Mouse (Mus musculus) kidney, postnatal 14 days (tissue): Measurements from ENCODE around the gene Sapcd1.

Experiments
- DNase-seq: peaks from one replicate; pipeline ENCODE4 v3.0.0; 2022; ENCODE audit warnings: mixed read lengths

Gene Sapcd1

GRCm38 (mm10) chr17:35027277-35028068 is at the start of gene Sapcd1:
Gene Sapcd1, minus strand, starts transcription at chr17:35028016.
- DNase-seq, result no peak

DNA sequence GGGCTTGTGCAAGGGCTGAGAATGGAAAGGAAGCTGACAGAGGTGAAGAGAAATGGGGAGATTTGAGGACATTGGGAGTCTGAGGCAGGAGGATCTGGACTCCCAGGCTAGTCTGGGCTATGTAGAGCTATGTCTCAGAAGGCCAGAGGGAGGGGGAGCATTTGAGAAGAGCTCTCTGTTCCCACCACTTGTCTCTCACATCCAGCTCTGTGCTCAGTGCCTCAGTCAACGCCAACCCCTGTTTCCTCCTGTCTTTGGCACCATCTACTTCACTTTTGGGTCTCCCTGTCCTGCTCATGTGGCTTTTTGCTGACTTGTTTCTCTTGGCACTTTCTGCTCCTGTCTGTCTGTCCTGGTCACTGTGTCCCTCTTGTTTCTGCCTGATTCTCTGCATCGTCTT is 49.5 kb upstream of the Sapcd1 start:
- DNase-seq, result no peak

DNA sequence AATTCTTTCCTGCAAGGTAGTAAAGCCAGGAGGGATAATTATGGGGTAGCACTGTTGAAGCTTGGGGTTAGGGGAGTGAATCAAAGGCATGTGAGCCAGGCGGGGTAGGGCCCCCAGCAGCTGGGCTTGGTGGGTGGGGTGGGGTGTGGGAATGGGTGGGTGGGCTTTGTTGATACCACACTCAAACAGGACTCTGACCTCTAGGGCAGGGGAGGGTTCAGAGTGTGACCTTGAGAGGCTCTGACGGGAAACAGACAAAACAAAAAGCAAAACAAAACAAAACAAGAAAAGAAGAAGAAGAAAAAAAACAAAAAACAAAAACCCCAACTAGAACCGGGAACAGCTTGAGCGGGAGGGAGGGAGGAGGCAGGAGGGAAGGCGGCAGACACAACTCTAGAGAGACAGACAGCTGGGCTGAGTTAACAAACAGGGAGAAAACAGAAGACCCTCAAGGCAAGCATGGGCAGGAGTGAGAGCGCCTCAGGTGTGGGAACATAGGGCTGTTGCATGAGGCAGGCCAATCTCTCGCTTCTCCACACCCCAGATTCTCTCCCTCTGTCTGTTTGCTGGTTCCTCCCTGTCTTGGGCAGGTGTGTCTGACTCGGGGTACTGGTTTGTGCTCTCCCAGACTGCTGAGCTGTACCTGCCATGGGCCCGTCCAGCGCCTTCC is 48.8 kb upstream of the Sapcd1 start, which contains the start of gene Ly6g6e:
Gene Ly6g6e, plus strand, starts transcription at position 396 of the 670 bp plus-strand sequence.
- no peak for DNase-seq

GRCm38 (mm10) chr17:35074097-35074496 is 46.3 kb upstream of the Sapcd1 start:
- no peak for DNase-seq

GRCm38 (mm10) chr17:35071454-35071853 is 43.6 kb upstream of the Sapcd1 start:
- no peak for DNase-seq

DNA sequence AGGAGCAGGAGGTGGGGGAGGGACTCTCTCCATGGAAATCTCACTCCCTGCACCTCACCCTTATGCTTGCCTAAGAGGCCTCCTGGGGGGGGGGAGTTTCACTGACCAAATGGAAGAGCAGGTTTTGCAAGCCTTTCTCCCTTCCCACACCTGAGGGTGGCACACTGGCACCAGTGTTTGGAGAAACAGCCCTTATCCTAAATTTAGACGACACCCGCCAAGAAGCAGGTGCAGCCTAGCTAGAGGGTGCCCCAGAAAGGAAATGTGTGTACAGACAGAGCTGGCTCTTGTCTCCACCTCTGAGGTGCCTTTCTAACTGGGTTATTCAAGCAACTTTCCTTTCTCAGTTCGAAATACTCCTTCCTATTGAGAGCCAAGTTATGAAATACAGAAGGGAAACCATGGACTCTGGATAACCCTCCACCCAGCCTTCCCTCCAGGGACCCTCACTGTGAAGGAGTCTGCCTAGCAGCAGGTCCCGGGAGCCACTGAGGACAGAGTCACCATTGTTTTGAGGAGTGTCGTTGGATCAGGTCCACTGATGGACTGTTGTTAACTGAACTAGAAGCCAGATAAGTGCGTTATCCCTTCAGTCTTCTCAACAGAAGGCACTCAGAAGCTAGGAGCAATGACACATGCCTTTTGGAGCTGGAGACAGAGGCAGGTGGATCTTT is 42.9 kb upstream of the Sapcd1 start:
- no peak for DNase-seq

- no peak for DNase-seq
Observed at GRCm38 (mm10) chr17:35068213-35068914, 40.5 kb upstream of the Sapcd1 start.

GRCm38 (mm10) chr17:35066084-35066483 is 38.3 kb upstream of the Sapcd1 start, which contains the start of gene Mpig6b:
Gene Mpig6b, minus strand, starts transcription at chr17:35066184.
- DNase-seq, result no peak

- DNase-seq, result peak; percentile 84
Observed at GRCm38 (mm10) chr17:35064951-35065947, 37.4 kb upstream of the Sapcd1 start, which contains the start of gene Ly6g6c. Gene Ly6g6c, plus strand, starts transcription at chr17:35065388.

DNA sequence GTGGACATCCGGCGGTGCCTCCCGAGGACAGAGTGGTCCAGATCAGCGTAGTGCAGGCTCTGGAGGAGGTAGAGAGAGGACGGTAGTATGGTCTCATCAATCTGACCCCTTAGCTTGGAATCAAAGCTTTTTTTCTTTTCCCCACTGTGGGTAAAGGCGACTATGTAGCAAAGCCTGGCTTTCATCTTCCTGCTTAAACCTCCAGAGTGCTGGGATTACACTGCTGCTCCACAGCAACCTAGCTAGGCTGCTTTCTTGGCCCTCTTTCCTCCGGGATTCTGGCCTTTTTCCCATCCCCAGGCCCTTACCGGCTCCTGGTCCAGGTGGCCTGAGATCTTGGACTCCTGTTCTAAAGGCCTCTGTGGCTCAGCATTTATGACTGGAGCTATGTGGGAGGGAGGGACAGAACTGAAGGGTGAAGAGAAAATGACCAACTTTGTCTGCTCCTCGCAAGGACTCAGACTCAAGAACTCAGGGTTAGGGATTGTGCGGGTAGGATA is 36.6 kb upstream of the Sapcd1 start:
- peak; percentile 20 for DNase-seq

DNA sequence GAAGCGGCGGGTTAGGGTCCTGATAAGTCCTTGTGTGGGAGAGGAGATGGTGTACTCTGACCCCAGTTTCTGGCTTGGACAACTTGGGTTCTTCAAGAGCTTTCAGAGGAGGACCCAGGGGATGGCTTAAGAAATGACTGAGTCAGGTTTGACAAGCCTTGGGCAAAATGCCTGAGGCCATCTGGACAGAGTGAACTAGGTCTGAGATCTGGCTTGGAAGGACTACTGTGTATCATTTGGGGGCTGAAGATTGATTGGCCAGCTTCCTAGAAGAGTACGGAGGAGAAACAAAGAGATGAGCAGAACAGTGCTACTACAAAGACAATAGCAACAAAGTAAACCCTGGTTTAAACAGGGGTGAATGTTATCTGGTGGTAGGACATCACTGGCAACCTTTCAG is 35.6 kb upstream of the Sapcd1 start:
- DNase-seq, result no peak

DNA sequence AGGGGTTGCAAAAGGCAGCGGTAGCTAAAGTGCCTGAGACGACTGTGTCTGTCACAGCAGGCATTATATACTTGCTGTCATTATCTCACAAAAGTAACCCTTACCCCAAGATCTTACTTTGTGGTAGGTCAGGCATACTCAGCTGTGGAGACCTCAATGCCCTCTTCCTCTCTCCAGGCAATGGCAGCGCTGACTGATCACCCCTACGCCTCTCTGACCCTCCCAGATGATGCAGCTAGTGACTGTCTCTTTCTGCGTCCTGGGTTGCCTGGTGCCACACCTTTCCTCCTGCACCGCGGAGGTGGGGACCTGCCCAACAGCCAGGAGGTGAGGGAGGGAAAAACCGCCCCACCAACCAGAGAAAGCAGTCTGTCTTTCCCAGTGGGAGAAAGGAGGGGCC is 33.5 kb upstream of the Sapcd1 start:
- DNase-seq, result no peak

DNA sequence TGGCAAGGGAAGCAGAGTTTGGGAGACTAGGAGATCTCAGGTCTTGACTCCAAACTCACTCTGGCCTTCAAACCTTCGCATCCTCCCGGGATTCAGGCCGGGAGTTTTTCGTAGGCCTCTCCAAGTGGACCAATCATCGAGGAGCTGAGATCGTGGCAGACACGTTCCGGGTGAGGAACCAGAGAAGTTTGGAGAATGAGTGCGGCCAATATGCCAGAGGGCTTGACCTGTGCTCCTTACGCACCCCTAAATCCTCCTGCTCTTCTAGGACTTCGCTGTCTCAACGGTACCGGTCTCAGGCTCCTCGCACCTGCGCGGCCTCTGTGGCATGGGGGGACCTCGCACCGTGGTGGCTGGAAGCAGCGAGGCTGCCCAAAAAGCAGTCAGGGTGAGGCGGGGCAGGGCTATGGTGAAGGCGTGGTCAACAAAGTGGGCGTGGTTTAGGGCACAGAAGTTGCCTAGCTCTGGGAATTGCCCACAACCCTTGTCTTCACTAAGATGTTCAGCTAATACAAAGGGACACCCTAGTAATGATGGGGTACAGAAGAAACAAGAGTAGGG is 33.0 kb upstream of the Sapcd1 start:
- peak; percentile 42 for DNase-seq

- no peak for DNase-seq
Observed at GRCm38 (mm10) chr17:35060071-35060470, 32.3 kb upstream of the Sapcd1 start.

DNA sequence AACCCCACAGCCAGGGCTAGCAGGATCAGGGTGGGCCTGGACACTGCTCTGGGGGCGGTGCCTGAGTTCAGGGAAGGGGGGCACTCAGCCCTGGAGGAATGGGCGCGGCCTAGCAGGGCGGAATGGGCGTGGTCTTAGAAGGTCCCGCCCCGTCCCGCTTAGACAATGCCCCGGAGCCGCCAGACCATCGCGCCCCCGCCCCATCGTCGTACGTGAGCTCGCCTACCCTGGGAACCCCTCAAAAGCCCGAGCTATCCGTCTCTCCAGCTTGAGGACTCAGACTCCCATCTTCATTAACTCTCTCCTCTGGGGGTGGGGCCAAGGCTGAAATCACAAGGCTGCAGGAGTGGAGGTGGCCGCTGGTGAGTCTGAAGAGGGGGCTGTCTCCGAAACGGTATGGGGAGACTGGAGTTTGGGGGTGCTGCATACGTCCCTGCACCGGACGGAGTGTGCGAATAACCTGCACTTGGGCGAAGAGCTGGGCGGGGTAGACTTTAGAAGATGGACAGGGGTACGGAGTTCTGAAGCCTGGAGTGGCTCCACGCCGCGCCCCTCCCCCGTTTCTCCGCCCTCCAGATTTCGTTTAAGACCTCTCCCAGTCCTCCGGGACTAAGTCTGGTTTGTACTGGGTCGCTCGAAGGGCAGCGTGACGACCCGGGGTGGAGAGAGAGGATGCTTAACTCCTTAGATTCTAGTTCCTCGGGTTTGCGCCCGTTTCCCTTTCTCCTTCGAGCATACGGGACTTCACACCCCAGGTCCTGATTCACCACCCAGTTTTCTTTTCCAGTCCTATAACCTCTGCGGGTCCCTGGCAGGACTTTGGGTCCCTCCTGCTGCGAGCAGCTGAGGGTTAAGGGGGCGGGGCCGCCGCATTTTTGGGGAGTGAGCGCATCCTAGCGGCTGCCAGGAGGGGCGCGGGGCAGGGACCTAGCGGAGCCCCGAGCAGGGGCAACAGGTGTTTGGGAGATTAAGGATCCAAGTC is 31.4 kb upstream of the Sapcd1 start, which contains the start of gene Ddah2:
Gene Ddah2, plus strand, starts transcription at position 125 of the 982 bp plus-strand sequence.
- peak; percentile 95 for DNase-seq

- no peak for DNase-seq
Observed at GRCm38 (mm10) chr17:35058316-35058715, 30.5 kb upstream of the Sapcd1 start.

DNA sequence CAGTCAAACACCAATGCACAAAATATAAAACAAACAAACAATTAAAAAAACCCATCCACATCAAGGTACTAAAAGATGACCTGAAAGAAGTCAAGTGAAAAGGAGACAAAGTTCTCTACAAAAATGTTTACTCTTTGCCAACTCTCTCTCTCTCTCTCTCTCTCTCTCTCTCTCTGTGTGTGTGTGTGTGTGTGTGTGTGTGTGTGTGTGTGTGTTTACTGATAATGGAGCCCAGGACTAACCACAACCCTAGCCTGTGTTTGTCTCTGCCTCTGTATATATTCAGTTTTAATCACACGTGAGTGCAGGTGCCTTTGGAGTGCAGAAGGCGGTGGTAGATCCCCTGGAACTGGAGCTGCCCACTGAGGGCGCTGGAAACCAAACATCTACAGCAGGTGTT is 29.3 kb upstream of the Sapcd1 start:
- no peak for DNase-seq

DNA sequence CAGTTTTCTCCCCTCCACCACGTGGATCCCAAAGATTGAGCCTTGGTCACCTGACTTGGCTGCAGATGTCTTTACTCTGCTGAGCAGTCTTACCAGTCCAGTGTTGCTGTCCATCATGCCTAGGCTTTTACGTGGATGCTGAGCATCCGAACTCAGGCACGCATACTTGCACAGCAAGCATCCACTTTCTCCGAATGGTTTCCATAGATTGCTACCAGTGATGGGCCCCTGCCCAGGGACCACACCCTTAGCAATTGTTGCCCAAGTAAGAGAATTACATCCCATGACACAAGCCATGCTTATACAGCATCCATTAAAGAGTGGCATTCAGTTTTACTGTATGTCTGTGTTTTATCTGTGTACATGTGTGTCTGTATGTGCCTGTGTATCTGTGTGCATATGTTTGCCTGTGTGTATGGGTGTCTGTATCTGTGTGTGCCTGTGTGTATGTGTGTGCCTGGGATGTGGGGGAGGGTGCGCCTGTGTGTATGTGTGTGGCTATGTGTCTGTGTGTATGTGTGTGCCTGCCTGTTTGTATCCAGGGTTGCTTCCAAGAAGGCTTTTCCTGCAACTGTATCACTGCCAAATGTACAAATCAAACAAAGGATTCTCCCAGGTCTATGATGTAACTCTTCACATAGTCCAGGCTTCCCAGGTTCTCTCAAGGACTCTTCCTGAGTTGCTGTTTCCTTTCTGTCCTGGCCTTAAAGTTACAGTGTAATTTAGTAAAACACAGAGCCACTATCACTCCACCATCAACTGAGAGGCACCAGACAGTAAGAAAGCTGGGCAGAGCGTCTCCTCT is 28.1 kb upstream of the Sapcd1 start:
- peak; percentile 44 for DNase-seq
